Mouse (Mus musculus): Measurements from ENCODE around the gene Lrrc7.

The Lrrc7 gene

DNA sequence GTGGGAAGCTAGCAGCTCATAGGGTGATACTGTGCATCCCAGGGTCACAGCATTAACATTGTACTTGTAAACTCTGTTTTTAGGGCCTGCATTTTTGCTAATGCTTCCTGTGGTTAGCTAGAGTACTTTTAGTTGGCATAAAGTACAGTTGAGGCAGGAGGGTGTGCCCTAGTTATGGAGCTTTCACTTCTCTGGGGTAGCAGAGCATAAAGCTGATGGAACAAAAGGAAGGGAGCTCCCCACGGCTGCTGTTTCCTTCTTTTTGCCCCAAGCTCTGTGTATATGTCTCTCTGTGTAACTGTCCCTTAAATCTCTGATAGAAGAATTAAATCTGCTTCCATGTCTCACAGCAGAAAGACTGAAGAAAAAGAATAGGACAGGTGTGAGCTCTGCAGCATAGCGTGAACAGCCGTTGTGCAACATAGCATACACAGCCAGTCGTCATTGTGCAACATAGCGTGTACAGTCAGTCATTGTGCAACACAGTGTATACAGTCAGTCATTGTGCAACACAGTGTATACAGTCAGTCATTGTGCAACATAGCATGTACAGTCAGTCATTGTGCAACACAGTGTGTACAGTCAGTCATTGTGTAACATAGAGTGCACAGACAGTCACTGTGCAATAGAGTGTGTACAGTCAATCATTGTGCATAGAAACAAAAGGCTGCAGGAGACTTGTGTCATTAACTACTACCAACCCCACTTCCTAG is 500.1 kb downstream of the Lrrc7 start:
- no peak for DNase-seq

DNA sequence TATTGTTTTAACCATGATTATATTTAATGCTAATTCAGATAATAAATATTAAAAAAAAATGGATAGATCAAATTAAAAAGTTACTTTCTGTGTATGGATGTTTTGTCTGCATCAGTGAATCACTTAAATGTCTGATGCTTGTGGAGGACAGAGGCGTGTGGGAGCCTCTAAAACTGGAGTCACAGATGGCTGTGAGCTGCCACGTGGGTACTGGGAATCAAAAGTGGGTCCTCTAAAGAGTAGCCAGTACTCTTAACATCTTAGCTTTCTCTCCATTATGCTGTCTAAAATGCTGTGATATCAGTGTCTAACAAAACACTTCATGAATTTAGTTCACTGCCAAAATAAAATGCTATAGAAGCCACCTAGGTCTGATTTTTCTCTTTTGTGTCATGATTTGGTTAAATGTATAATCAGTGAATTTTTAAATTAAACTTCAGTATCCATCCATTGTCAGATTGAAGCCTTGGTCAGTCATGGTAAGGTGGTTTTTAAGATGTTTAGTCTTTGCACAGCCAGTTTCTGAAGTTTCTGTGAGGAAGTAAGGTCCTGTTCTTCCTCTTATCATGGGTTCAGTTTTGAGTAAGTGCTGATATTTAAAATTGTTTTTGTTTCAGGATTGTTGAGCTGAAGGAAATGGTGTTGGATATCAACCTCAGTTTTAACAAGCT is 501.3 kb downstream of the Lrrc7 start:
- no peak for DNase-seq

- DNase-seq = no peak
Measured at GRCm38 (mm10) chr3:158049508-158049907, 512.5 kb downstream of the Lrrc7 start.

DNA sequence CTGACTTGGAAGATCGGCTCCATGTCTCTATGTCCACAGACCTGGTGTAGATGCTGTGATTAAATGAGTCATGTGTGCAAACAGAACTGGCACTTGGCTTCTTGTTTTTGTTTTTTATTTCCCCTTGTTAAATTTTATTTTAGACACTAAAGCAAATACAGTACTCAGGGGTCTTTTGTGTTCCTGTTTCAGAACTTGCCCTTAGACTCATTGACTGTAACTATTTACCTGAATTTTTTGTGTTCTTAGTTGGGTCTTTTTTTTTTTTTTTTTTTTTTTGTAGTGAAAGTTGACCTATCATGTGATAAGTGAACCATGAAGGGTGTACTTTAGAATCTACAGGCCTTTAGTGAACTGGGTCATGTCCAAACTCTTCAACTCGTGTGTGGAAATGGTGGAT is 521.3 kb downstream of the Lrrc7 start:
- DNase-seq = no peak

DNA sequence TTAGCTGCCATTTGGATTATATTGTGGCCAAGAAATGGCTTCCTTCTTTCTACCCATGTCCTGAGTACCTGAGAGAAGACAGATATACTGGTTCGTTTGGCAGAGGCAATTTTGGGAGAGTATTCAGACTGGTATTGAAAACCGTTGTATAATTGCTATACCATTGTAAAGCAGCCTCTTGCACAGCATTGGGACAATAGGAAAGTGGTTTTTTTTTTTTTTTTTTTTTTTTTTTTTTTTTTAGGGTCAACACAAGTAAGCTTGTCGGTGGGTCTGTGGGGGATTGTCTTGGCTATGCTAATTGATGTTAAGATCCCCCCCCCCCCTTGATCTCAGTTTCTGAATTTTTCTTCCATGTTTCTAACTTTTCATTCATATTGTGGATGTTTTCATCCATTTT is 523.9 kb downstream of the Lrrc7 start:
- DNase-seq = no peak

GRCm38 (mm10) chr3:158036329-158036988 is 525.6 kb downstream of the Lrrc7 start, which contains the start of the genes Srsf11 and Lrrc40:
Gene Srsf11, minus strand, starts transcription at chr3:158036639.
Gene Lrrc40, plus strand, starts transcription at chr3:158036662.
- DNase-seq = peak; percentile 96

DNA sequence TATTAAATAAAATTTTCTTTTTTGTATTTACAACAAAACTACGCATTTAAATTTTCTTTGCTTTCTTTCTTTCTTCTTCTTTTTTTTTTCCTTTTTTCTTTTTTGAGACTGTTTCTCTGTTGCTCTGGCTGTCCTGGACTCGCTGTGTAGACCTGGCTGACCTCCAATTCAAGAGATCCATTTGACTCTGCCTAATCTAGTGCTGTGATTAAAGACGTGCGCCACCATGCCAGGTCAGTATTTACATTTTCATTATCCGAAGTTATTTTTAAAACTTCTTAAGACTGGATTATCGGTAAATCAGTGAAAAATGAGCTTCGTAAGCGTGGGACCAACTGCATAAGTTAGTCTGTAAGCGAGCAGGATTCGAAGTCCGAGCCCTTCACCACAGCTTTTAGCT is 526.2 kb downstream of the Lrrc7 start:
- no peak for DNase-seq

Data from thymus, postnatal 4 days (tissue).